Mouse (Mus musculus) Patski (cell line): Measurements from ENCODE around the gene Cnot1. TPM values are rescaled to one million over a fixed set of nuclear protein-coding genes. Genes with fewer than 3 reads are reported as not detected.

Source experiments
- ATAC-seq: fragments of 100-300 bp; one replicate; pipeline ENCODE4 v1.8.0; 2021
- CTCF ChIA-PET: fragments of 350-600 bp; sonication (Branson Sonifier 250); formaldehyde crosslinking; loops from one replicate; lab custom pipeline; 2022; ENCODE audit warnings: inconsistent platforms; lab: Charles Lee
- POLR2A ChIA-PET: fragments of 350-600 bp; sonication (Branson Sonifier 250); formaldehyde crosslinking; loops from one replicate; lab custom pipeline; 2022; ENCODE audit warnings: antibody characterized with exemption, inconsistent platforms; lab: Charles Lee
- DNase-seq: peaks from one replicate; pipeline ENCODE4 v3.0.0-alpha.2; 2011; ENCODE audit warnings: low read depth, low spot score
- H3K27me3 ChIP-seq: fragments of 371-371 bp; one replicate; pipeline ENCODE4 v1.5.1; 2021
- CTCF ChIP-seq: fragments of 100-300 bp; IDR thresholded peaks from one replicate; pipeline ENCODE4 v1.5.1; 2021
- in situ Hi-C: fragments of 300-500 bp; cut with MboI; formaldehyde crosslinking; loops from 3 replicates; pipeline ENCODE4 v1.11.1; 2018; ENCODE audit warnings: low pct_unique_long_range_greater_than_20kb, mixed read lengths
- polyA plus RNA-seq: library from polyadenylated mRNA; unstranded; gene quantifications from one replicate; pipeline ENCODE4 v1.2.3, GENCODE M21; 2021

The Cnot1 gene
- polyA plus RNA-seq, 1 experiment from 2014 or later = 115 TPM

- H3K27me3 ChIP-seq = no peaks in the 10 kb centered on the region
- ATAC-seq (no peak), DNase-seq (no peak)
- in situ Hi-C loops = no loop called here
- POLR2A ChIA-PET = no interaction called here
- CTCF ChIA-PET = no interaction called here
- no peak for TF ChIP-seq CTCF
Measured at GRCm38 (mm10) chr8:95751924-95752323, 55.3 kb downstream of the Cnot1 start.

GRCm38 (mm10) chr8:95748028-95748427, 59.2 kb downstream of the Cnot1 start:
- DNase-seq (no peak), ATAC-seq (no peak)
- in situ Hi-C loops = no loop called here
- CTCF ChIA-PET = interaction anchor here (1.5 to 2.8 kb wide), 4 partner anchors 10 to 17 kb away, joined by 4 to 18 read pairs (median 6); no protein-coding TSS in a partner anchor
- TF ChIP-seq CTCF = no peak
- POLR2A ChIA-PET = no interaction called here
- no peaks in the 10 kb centered on the region for H3K27me3 ChIP-seq

GRCm38 (mm10) chr8:95741732-95742131, 65.5 kb downstream of the Cnot1 start:
- POLR2A ChIA-PET = no interaction called here
- no peak for DNase-seq

GRCm38 (mm10) chr8:95738596-95738995, 68.7 kb downstream of the Cnot1 start:
- POLR2A ChIA-PET = no interaction called here
- CTCF ChIA-PET = interaction anchor here (1.2 to 5.4 kb wide), 4 partner anchors 8 to 53 kb away, joined by 3 to 18 read pairs (median 4); no protein-coding TSS in a partner anchor
- TF ChIP-seq CTCF = peak; percentile 29
- in situ Hi-C loops = no loop called here
- ATAC-seq = no peak
- no peak for DNase-seq
- no peaks in the 10 kb centered on the region for H3K27me3 ChIP-seq

More at GRCm38 (mm10) chr8:95741732-95742131, 65.5 kb downstream of the Cnot1 start:
- in situ Hi-C loops = no loop called here
- no peaks in the 10 kb centered on the region for H3K27me3 ChIP-seq
- CTCF ChIA-PET = interaction anchor here (0.8 to 1.9 kb wide), 3 partner anchors 23 to 173 kb away, joined by 3 to 5 read pairs (median 5); no protein-coding TSS in a partner anchor
- no peak for ATAC-seq
- TF ChIP-seq CTCF = no peak

- POLR2A ChIA-PET = no interaction called here
- DNase-seq (no peak), ATAC-seq (no peak)
- no peaks in the 10 kb centered on the region for H3K27me3 ChIP-seq
- in situ Hi-C loops = no loop called here
- CTCF ChIA-PET = interaction anchor here (0.8 to 1.1 kb wide), 2 partner anchors 12 to 44 kb away, joined by 3 read pairs; no protein-coding TSS in a partner anchor
- no peak for TF ChIP-seq CTCF
Measured at GRCm38 (mm10) chr8:95727625-95728024, 79.6 kb downstream of the Cnot1 start.

GRCm38 (mm10) chr8:95716546-95717335, 90.5 kb downstream of the Cnot1 start:
- POLR2A ChIA-PET = interaction anchor here (0.6 kb wide), 1 partner anchor 60 kb away, joined by 3 read pairs; no protein-coding TSS in a partner anchor
- in situ Hi-C loops = no loop called here
- ATAC-seq = peak; percentile 1

GRCm38 (mm10) chr8:95715676-95716531, 91.4 kb downstream of the Cnot1 start, which contains the start of gene Setd6:
Setd6 (plus strand) TSS chr8:95715881.
- no peaks in the 10 kb centered on the region for H3K27me3 ChIP-seq
- no peak for TF ChIP-seq CTCF
- CTCF ChIA-PET = interaction anchor here (1.4 to 1.5 kb wide), 4 partner anchors 43 to 199 kb away, joined by 3 to 6 read pairs (median 4); no protein-coding TSS in a partner anchor
- ATAC-seq (peak; percentile 83), DNase-seq (peak; percentile 46)
- in situ Hi-C loops = no loop called here
- POLR2A ChIA-PET = interaction anchor here (0.6 kb wide), 1 partner anchor 61 kb away, joined by 3 read pairs; no protein-coding TSS in a partner anchor

More at GRCm38 (mm10) chr8:95716546-95717335, 90.5 kb downstream of the Cnot1 start:
- no peaks in the 10 kb centered on the region for H3K27me3 ChIP-seq
- no peak for DNase-seq
- TF ChIP-seq CTCF = no peak
- CTCF ChIA-PET = interaction anchor here (1.4 to 1.5 kb wide), 4 partner anchors 42 to 198 kb away, joined by 3 to 6 read pairs (median 4); no protein-coding TSS in a partner anchor

- ChIA-PET POLR2A (no interaction called here), CTCF (interaction anchor here (1.4 kb wide), 1 partner anchor 200 kb away, joined by 6 read pairs; no protein-coding TSS in a partner anchor)
- DNase-seq (no peak), ATAC-seq (no peak)
- in situ Hi-C loops = no loop called here
- no peak for TF ChIP-seq CTCF
- H3K27me3 ChIP-seq = no peaks in the 10 kb centered on the region
Measured at GRCm38 (mm10) chr8:95714837-95715413, 92.3 kb downstream of the Cnot1 start.

- ChIA-PET POLR2A (no interaction called here), CTCF (interaction anchor here (0.9 to 2.3 kb wide), 4 partner anchors 17 to 202 kb away, joined by 3 to 5 read pairs (median 4); no protein-coding TSS in a partner anchor)
- no peaks in the 10 kb centered on the region for H3K27me3 ChIP-seq
- DNase-seq = no peak
- no peak for ATAC-seq
- no peak for TF ChIP-seq CTCF
- in situ Hi-C loops = no loop called here
Measured at GRCm38 (mm10) chr8:95714367-95714766, 92.9 kb downstream of the Cnot1 start.
